Mouse (Mus musculus) embryonic stem cell, embryonic (primary cell): ENCODE data around the gene Arhgef28.

ENCODE experiments used
- CTCF ChIA-PET, 4 experiments: fragments of 300-600 bp in 2 of 4; fragments of 350-600 bp in 2 of 4; sonication (Branson Sonifier 250); formaldehyde crosslinking; loops; one replicate each; lab custom pipeline; 2022; ENCODE audit warnings: inconsistent platforms in 2 of 4; lab: Charles Lee
- POLR2A ChIA-PET, 4 experiments: fragments of 300-600 bp in 2 of 4; fragments of 350-600 bp in 2 of 4; sonication (Branson Sonifier 250); formaldehyde crosslinking; loops; one replicate each; lab custom pipeline; 2022; ENCODE audit warnings: antibody characterized with exemption in 4 of 4, inconsistent platforms in 1 of 4; lab: Charles Lee

Arhgef28 gene

GRCm38 (mm10) chr13:98205771-98206545, at the start of gene Arhgef28:
Gene Arhgef28, minus strand, starts transcription at chr13:98206439.
- POLR2A ChIA-PET: interaction anchor here in 2 of 4 experiments (0.6 to 1.5 kb wide), 7 partner anchors 8 to 88 kb away, joined by 3 to 9 read pairs (median 4); no protein-coding TSS in a partner anchor
- CTCF ChIA-PET: interaction anchor here (0.5 to 2.1 kb wide), 17 partner anchors 9 to 395 kb away, joined by 3 to 18 read pairs (median 4); no protein-coding TSS in a partner anchor

DNA sequence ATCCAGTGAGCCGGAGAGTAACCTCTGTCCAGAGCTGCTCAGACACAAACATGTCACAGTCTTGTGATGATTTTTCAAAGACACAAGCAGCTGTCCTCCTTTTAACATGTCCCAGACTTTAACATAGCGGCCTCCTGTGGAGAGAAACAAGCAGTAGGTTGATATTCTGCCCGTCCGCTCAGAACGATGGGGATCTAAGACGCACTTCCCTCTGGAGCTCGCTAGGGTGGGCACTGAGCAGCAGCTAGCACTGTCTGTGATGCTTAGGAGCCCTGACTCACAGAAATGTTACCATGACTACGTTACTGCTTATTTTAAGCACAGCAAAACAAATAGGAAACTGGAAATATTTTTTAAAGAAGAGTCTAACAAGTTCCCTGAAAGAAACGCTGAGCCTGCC, 48.7 kb upstream of the Arhgef28 start:
- ChIA-PET CTCF (interaction anchor here in 3 of 4 experiments (0.6 to 1.9 kb wide), 7 partner anchors 10 to 224 kb away, joined by 3 to 8 read pairs (median 4); no protein-coding TSS in a partner anchor), POLR2A (interaction anchor here in 2 of 4 experiments (0.5 to 3.0 kb wide), 6 partner anchors 9 to 224 kb away, joined by 3 to 12 read pairs (median 4); no protein-coding TSS in a partner anchor)

DNA sequence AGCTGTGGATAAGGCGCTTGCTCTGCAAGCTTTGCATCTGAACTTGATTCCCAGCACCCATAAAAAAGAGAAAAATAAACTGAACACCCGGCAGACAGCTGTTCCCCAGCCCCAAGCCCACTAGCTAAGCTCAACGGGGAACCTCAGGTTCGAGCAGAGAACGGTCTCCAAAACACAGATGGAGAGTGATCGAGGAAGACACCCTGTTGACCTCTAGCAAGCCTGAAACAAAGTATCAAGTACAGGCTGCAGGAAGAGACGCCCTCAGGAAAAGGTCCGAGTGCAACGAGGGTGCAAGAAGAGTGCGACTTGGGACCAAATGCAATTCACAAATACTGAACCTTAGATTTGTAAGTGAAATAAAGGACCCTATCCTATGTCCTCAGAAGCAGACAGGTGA, 43.4 kb upstream of the Arhgef28 start:
- CTCF ChIA-PET: no interaction called here

DNA sequence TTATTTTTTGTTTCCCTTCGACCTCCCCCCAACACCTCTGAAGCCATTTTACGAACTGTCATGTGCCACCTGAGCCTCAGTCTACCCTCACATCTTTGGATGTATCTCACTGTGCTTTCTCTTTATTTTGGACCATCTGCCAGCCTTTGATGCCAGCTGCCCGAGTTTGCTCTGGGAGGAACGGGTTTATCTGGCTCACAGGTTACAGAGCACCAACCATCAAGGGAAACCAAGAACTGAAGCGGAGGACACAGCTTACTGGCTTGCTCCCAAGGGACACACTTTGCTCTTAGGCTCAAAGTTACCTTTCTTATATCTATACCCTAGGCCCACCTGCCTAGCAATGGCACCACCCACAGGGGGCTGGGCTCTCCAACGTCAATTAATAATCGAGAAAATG, 39.1 kb upstream of the Arhgef28 start:
- CTCF ChIA-PET: interaction anchor here in 1 of 4 experiments (1.1 kb wide), 1 partner anchor 9 kb away, joined by 3 read pairs; no protein-coding TSS in a partner anchor
- POLR2A ChIA-PET: interaction anchor here in 1 of 4 experiments (1.2 kb wide), 1 partner anchor 214 kb away, joined by 3 read pairs; no protein-coding TSS in a partner anchor

More for the DNA sequence above, 43.4 kb upstream of the Arhgef28 start:
- POLR2A ChIA-PET: interaction anchor here in 2 of 4 experiments (0.9 to 1.3 kb wide), 3 partner anchors 10 to 219 kb away, joined by 3 to 4 read pairs (median 3); partner anchors contain the start of genes Ankra2 (in 1 of the 2) and Utp15 (in 1 of the 2)

- CTCF ChIA-PET: interaction anchor here in 2 of 4 experiments (1.1 to 6.6 kb wide), 3 partner anchors 10 to 219 kb away, joined by 3 to 45 read pairs (median 3); no protein-coding TSS in a partner anchor
Observed at GRCm38 (mm10) chr13:98244571-98245350, 38.5 kb upstream of the Arhgef28 start.

GRCm38 (mm10) chr13:98241531-98242282, 35.5 kb upstream of the Arhgef28 start:
- ChIA-PET POLR2A (interaction anchor here in 1 of 4 experiments (2.8 kb wide), 1 partner anchor 210 kb away, joined by 10 read pairs; no protein-coding TSS in a partner anchor), CTCF (interaction anchor here in 2 of 4 experiments (0.8 to 6.6 kb wide), 5 partner anchors 14 to 211 kb away, joined by 3 to 45 read pairs (median 4); no protein-coding TSS in a partner anchor)

More at GRCm38 (mm10) chr13:98244571-98245350, 38.5 kb upstream of the Arhgef28 start:
- POLR2A ChIA-PET: interaction anchor here in 1 of 4 experiments (0.6 to 1.0 kb wide), 2 partner anchors 33 to 67 kb away, joined by 3 read pairs; no protein-coding TSS in a partner anchor

GRCm38 (mm10) chr13:98239978-98240641, 33.9 kb upstream of the Arhgef28 start:
- CTCF ChIA-PET: interaction anchor here in 3 of 4 experiments (0.6 to 6.6 kb wide), 9 partner anchors 15 to 215 kb away, joined by 3 to 45 read pairs (median 4); no protein-coding TSS in a partner anchor
- POLR2A ChIA-PET: interaction anchor here in 3 of 4 experiments (0.5 to 2.8 kb wide), 7 partner anchors 9 to 297 kb away, joined by 3 to 10 read pairs (median 3); no protein-coding TSS in a partner anchor

GRCm38 (mm10) chr13:98235451-98235850, 29.2 kb upstream of the Arhgef28 start:
- POLR2A ChIA-PET: no interaction called here
- CTCF ChIA-PET: no interaction called here

DNA sequence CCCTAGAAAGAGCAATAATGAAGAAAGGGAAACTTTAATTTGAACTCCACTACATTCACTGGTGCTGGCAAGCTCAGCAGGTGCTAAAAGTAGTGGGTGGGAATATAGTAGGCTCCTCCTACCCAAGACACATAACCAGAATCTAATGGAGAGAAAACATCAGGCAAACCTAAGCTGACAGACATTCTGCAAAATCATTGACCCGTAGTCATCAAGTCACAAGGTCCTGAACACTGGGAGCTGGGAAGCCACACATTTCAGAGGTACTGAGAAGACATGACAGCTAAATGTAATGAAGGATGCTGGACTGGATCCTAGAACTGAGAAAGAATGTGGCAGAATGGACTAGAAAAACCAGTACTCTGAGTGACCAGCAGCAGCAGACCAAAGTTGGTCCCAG, 24.3 kb upstream of the Arhgef28 start:
- POLR2A ChIA-PET: interaction anchor here in 1 of 4 experiments (0.7 kb wide), 1 partner anchor 10 kb away, joined by 3 read pairs; no protein-coding TSS in a partner anchor
- CTCF ChIA-PET: interaction anchor here in 1 of 4 experiments (1.3 kb wide), 1 partner anchor 7 kb away, joined by 3 read pairs; no protein-coding TSS in a partner anchor

- ChIA-PET POLR2A (no interaction called here), CTCF (interaction anchor here in 3 of 4 experiments (0.6 to 4.7 kb wide), 3 partner anchors 195 to 1628 kb away, joined by 4 to 32 read pairs (median 4); no protein-coding TSS in a partner anchor)
Observed at GRCm38 (mm10) chr13:98226225-98226624, 20.0 kb upstream of the Arhgef28 start.

DNA sequence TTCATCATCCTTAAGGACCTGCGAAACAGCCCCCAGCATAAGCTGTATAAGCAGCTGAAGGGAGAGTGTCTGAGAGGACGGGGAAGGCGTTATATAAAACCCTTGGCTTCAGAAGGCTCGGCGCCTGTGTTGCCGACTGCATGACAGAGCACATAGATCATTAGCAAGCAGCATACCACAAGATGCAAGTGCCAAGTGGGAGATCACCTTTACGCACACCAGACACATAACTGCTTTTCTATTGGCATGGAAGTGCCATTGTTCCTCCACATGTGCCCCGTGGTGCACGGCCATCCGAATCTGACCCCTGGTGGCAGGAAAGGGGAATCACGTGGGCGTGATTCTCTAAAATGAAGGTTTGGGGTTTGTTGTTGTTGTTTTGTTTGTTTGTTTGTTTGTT, 16.6 kb upstream of the Arhgef28 start:
- ChIA-PET CTCF (interaction anchor here (0.8 to 4.7 kb wide), 12 partner anchors 8 to 299 kb away, joined by 3 to 32 read pairs (median 4); no protein-coding TSS in a partner anchor), POLR2A (interaction anchor here in 1 of 4 experiments (1.9 kb wide), 1 partner anchor 192 kb away, joined by 5 read pairs; no protein-coding TSS in a partner anchor)

DNA sequence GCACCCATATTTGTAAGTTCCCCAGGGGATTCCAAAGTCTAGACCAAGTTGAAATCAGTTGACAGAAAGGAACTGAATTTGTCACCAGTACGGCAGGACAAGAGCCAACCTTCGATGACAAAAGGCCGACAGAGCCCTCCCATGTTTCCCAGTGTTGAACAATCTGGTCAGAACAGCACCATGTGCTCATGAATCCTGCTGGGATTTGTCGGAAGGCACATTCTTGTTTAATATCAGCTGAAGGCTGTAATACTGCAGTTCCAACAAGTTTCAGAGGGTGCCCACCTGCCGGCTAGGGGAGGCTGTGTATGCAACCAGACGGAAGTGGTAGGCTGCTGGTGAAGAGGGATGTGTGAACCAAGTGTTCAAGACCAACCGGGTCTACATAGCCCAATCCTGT, 3.9 kb upstream of the Arhgef28 start:
- ChIA-PET POLR2A (interaction anchor here in 1 of 4 experiments (0.6 kb wide), 2 partner anchors 14 to 1150 kb away, joined by 3 to 4 read pairs; no protein-coding TSS in a partner anchor), CTCF (no interaction called here)

- CTCF ChIA-PET: interaction anchor here in 3 of 4 experiments (0.5 to 1.5 kb wide), 12 partner anchors 13 to 270 kb away, joined by 3 to 4 read pairs (median 3); no protein-coding TSS in a partner anchor
- POLR2A ChIA-PET: no interaction called here
Observed at GRCm38 (mm10) chr13:98208842-98209241, 2.6 kb upstream of the Arhgef28 start.

GRCm38 (mm10) chr13:98206546-98206870, 269 bp upstream of the Arhgef28 start:
- POLR2A ChIA-PET: interaction anchor here in 2 of 4 experiments (0.6 to 1.5 kb wide), 5 partner anchors 9 to 85 kb away, joined by 3 to 9 read pairs (median 4); no protein-coding TSS in a partner anchor

DNA sequence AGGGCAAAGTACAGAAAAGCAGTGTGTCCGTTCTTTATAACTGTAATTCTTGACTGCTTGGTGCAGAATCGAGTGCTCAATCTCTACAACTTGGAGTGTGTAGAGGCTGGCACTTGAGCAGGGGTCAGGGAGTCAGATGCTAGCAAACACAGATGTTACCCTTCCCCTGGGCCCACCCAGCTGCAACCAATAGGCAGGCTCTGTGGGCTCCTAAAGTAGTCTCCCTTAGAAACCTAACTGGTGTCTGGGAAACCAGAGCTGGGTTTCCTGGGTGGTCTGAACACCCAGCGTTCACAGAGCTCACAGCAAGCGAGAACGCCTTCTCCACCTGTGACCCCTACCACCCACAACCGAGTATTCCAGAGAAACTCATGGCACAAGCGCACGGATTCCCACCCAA, 1.1 kb downstream of the Arhgef28 start:
- ChIA-PET POLR2A (interaction anchor here in 2 of 4 experiments (0.6 to 1.4 kb wide), 3 partner anchors 12 to 175 kb away, joined by 3 to 12 read pairs (median 4); no protein-coding TSS in a partner anchor), CTCF (interaction anchor here in 3 of 4 experiments (1.0 to 1.8 kb wide), 3 partner anchors 10 to 174 kb away, joined by 3 to 7 read pairs (median 5); no protein-coding TSS in a partner anchor)

More at GRCm38 (mm10) chr13:98206546-98206870, 269 bp upstream of the Arhgef28 start:
- CTCF ChIA-PET: interaction anchor here (0.6 to 2.1 kb wide), 14 partner anchors 9 to 394 kb away, joined by 3 to 18 read pairs (median 4); no protein-coding TSS in a partner anchor

DNA sequence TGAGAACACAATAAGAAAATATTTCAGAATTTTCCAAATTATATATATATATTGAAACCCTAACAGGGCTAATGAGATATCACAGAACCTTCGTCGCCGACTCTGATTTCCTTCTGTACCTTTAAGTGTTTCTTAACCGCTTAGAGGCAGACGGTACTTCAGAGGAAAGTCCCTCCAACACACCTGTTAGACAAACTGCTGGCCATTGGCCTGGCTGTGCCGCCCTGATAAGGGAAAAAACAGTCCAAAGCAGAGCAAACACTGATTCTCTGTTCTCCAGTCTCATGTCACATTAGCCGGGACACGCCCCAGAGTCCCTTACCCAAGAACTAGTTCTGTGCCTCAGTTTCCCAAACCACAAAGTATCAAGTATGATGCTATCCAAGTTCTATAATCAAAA, 1.9 kb downstream of the Arhgef28 start:
- CTCF ChIA-PET: no interaction called here
- POLR2A ChIA-PET: no interaction called here
